In genomic region chr15:31465806-31466205, GRCm38 (mm10) we compare ENCODE assay signal across 19 mouse cellular contexts. TPM values are rescaled to one million over a fixed set of nuclear protein-coding genes. Genes with fewer than 3 reads are reported as not detected.
"Had no signal": no experiment of that assay in that cellular context is flagged by ENCODE, and none has a peak within 500 bp of the region (broad histone marks: within the 10 kb centered on the region; RNA-seq: fewer than 3 reads in every experiment).

No protein-coding gene starts in this region.

- H3K27ac ChIP-seq: layer of hippocampus, adult 2 months; limb, embryonic 10.5 days; limb, embryonic 13.5 days; liver, embryonic 14.5 days; lung, embryonic 15.5 days had no signal

- ATAC-seq: liver, postnatal 0 days had no signal

- H3K4me3 ChIP-seq: layer of hippocampus, adult 2 months; limb, embryonic 10.5 days; limb, embryonic 13.5 days; lung, embryonic 15.5 days had no signal

- H3K27me3 ChIP-seq: limb, embryonic 13.5 days; lung, embryonic 15.5 days had no signal

- H3K4me1 ChIP-seq: limb, embryonic 10.5 days; limb, embryonic 13.5 days; lung, embryonic 15.5 days had no signal

- DNase-seq: kidney, adult 11 months; kidney, adult 9 months; kidney, postnatal 25 days; layer of hippocampus, adult 9-11 months; liver; liver, postnatal 0 days; lung, postnatal 14 days; lung, postnatal 4 days; midbrain, embryonic 14.5 days; thymus, adult 2 months; thymus, postnatal 14 days; thymus, postnatal 4 days had no signal

- H3K9ac ChIP-seq: limb, embryonic 13.5 days; liver, embryonic 14.5 days; liver, postnatal 0 days; lung, embryonic 15.5 days had no signal

- H3K4me2 ChIP-seq: limb, embryonic 13.5 days; lung, embryonic 15.5 days; midbrain, embryonic 11.5 days had no signal

- H3K9me3 ChIP-seq: limb, embryonic 10.5 days; limb, embryonic 13.5 days; lung, embryonic 15.5 days had no signal

RNA-seq across cellular contexts. Expression of gene Ropn1l, which starts 12.3 kb away (rescaled TPM):
- total RNA-seq: megakaryocyte-erythroid progenitor cell, adult 5-6 weeks had no signal
